Mouse (Mus musculus) ZHBTc4 (cell line): ENCODE measurements around the gene Nr4a1.

Experiments used
- DNase-seq: peaks from one replicate; pipeline ENCODE4 v3.0.0-alpha.2; 2011; ENCODE audit warnings: low read depth, low spot score

Nr4a1 gene

GRCm38 (mm10) chr15:101255842-101256462 is 1.9 kb downstream of the Nr4a1 start:
- DNase-seq: no peak

- DNase-seq: no peak
These were observed 2.6 kb downstream of the Nr4a1 start for GRCm38 (mm10) chr15:101256463-101257206.

GRCm38 (mm10) chr15:101258420-101258819 is 4.4 kb downstream of the Nr4a1 start:
- DNase-seq: no peak

- DNase-seq: no peak
These were observed 5.9 kb downstream of the Nr4a1 start for GRCm38 (mm10) chr15:101259922-101260321.

- DNase-seq: no peak
These were observed 6.3 kb downstream of the Nr4a1 start for GRCm38 (mm10) chr15:101260387-101260786.

GRCm38 (mm10) chr15:101260874-101261622 is 7.0 kb downstream of the Nr4a1 start:
- no peak for DNase-seq

GRCm38 (mm10) chr15:101262502-101262901 is 8.4 kb downstream of the Nr4a1 start:
- no peak for DNase-seq

- DNase-seq: peak; percentile 84
These were observed 12.3 kb downstream of the Nr4a1 start for GRCm38 (mm10) chr15:101266132-101266963.

- peak; percentile 93 for DNase-seq
These were observed 13.3 kb downstream of the Nr4a1 start for GRCm38 (mm10) chr15:101267053-101268032.

GRCm38 (mm10) chr15:101270101-101270820 is 16.2 kb downstream of the Nr4a1 start:
- DNase-seq: no peak

GRCm38 (mm10) chr15:101271107-101271506 is 17.0 kb downstream of the Nr4a1 start:
- no peak for DNase-seq

GRCm38 (mm10) chr15:101271513-101271912 is 17.4 kb downstream of the Nr4a1 start:
- no peak for DNase-seq

GRCm38 (mm10) chr15:101274380-101274779 is 20.3 kb downstream of the Nr4a1 start:
- DNase-seq: no peak

- peak; percentile 92 for DNase-seq
These were observed 23.4 kb downstream of the Nr4a1 start for GRCm38 (mm10) chr15:101277351-101277899.

- DNase-seq: peak; percentile 59
These were observed 24.5 kb downstream of the Nr4a1 start for GRCm38 (mm10) chr15:101278589-101278988.

- DNase-seq: no peak
These were observed 25.4 kb downstream of the Nr4a1 start for GRCm38 (mm10) chr15:101279430-101279999.

- DNase-seq: no peak
These were observed 28.4 kb downstream of the Nr4a1 start for GRCm38 (mm10) chr15:101282471-101282870.

- peak; percentile 84 for DNase-seq
These were observed 29.3 kb downstream of the Nr4a1 start for GRCm38 (mm10) chr15:101283183-101283910.
